Mouse (Mus musculus): ENCODE measurements around the gene Ehbp1l1. TPM values are rescaled to one million over a fixed set of nuclear protein-coding genes. Genes with fewer than 3 reads are reported as not detected.
A peak's percentile ranks its signal among the peaks of the same experiment; 100 is the strongest.

Ehbp1l1 gene
- total and polyA plus RNA-seq, 3 experiments = 30.4 to 62.6 (median 57.0) TPM

GRCm38 (mm10) chr19:5746907-5747363 is 20.8 kb upstream of the Ehbp1l1 start:
- TF ChIP-seq HCFC1 (IDR thresholded peaks at IDR 0.05; ENCODE audit: low read depth, low read length) (0 out of 2 replicates have a peak, but pooled peaks have one; percentile 19), PAX5 (IDR thresholded peaks at IDR 0.05; ENCODE audit: low read length) (no peak), BHLHE40 (IDR thresholded peaks at IDR 0.05; ENCODE audit: low read depth, low read length) (peak; percentile 51), USF1 (IDR thresholded peaks at IDR 0.05; ENCODE audit: low read depth, low read length) (peak; percentile 66), USF2 (conservative IDR thresholded peaks at IDR 0.05; ENCODE audit: low read depth, low read length) (peak; percentile 56), ZNF384 (IDR thresholded peaks at IDR 0.05; ENCODE audit: low read depth, low read length) (no peak)
- Histone ChIP-seq H3K4me2 (ENCODE audit: insufficient read depth, low read depth, poor library complexity, severe bottlenecking) (peak overlapping the region; percentile 2; the same call in 1 of the 2 replicates), H3K36me3 (replicated peaks in 1 of 2; ENCODE audit: control insufficient read depth in 1 of 2, insufficient read depth in 1 of 2, low read length in 1 of 2) (no peaks in the 10 kb centered on the region), H3K27me3 (replicated peaks) (peaks cover 45% of the 10 kb centered on the region), H3K4me1 (ENCODE audit: control insufficient read depth in 1 of 2, insufficient read depth in 2 of 2) (peaks cover 22 to 29% of the 10 kb centered on the region in 2 experiments), H3K27ac (ENCODE audit: insufficient read depth, low read depth) (no peak overlapping the region), H3K4me3 (replicated peaks in 1 of 3; ENCODE audit: low read depth in 2 of 3, low read length in 2 of 3, poor library complexity in 1 of 3) (no peak overlapping the region), H3K79me2 (replicated peaks; ENCODE audit: control insufficient read depth, extremely low read depth, insufficient read depth, poor library complexity, severe bottlenecking) (no peaks in the 10 kb centered on the region), H3K9ac (ENCODE audit: insufficient read depth, low read depth) (no peak overlapping the region), H3K9me3 (replicated peaks; ENCODE audit: low read length) (no peaks in the 10 kb centered on the region)
- dilution Hi-C loops (cut with MboI; ENCODE audit: extremely low pct_ligation_motif_present, extremely low pct_unique_long_range_greater_than_20kb, low sequenced_read_pairs) = no loop called here
- in situ Hi-C loops (cut with MboI; ENCODE audit: low pct_ligation_motif_present, low pct_unique_long_range_greater_than_20kb, low sequenced_read_pairs) = no loop called here
- peak; percentile 39 for DNase-seq (ENCODE audit: extremely low read depth)

GRCm38 (mm10) chr19:5745756-5746710 is 19.9 kb upstream of the Ehbp1l1 start:
- dilution Hi-C loops (cut with MboI; ENCODE audit: extremely low pct_ligation_motif_present, extremely low pct_unique_long_range_greater_than_20kb, low sequenced_read_pairs) = no loop called here
- Histone ChIP-seq H3K4me2 (ENCODE audit: insufficient read depth, low read depth, poor library complexity, severe bottlenecking) (no peak overlapping the region), H3K4me3 (replicated peaks in 1 of 3; ENCODE audit: low read depth in 2 of 3, low read length in 2 of 3, poor library complexity in 1 of 3) (no peak overlapping the region), H3K79me2 (replicated peaks; ENCODE audit: control insufficient read depth, extremely low read depth, insufficient read depth, poor library complexity, severe bottlenecking) (no peaks in the 10 kb centered on the region), H3K27me3 (replicated peaks) (peaks cover 40% of the 10 kb centered on the region), H3K27ac (ENCODE audit: insufficient read depth, low read depth) (no peak overlapping the region), H3K4me1 (ENCODE audit: control insufficient read depth in 1 of 2, insufficient read depth in 2 of 2) (peaks cover 20 to 24% of the 10 kb centered on the region in 2 experiments), H3K9ac (ENCODE audit: insufficient read depth, low read depth) (no peak overlapping the region), H3K36me3 (replicated peaks in 1 of 2; ENCODE audit: control insufficient read depth in 1 of 2, insufficient read depth in 1 of 2, low read length in 1 of 2) (no peaks in the 10 kb centered on the region), H3K9me3 (replicated peaks; ENCODE audit: low read length) (no peaks in the 10 kb centered on the region)
- in situ Hi-C loops (cut with MboI; ENCODE audit: low pct_ligation_motif_present, low pct_unique_long_range_greater_than_20kb, low sequenced_read_pairs) = no loop called here
- DNase-seq (ENCODE audit: extremely low read depth) = no peak
- no peak for TF ChIP-seq ZMIZ1 (IDR thresholded peaks at IDR 0.05; ENCODE audit: low read depth, low read length)
- TF ChIP-seq MAX (IDR thresholded peaks at IDR 0.05; ENCODE audit: low read length) = no peak
- no peak for TF ChIP-seq ZKSCAN1 (IDR thresholded peaks at IDR 0.05; ENCODE audit: borderline replicate concordance, low read depth, low read length)
- TF ChIP-seq ETS1 (conservative IDR thresholded peaks at IDR 0.05; ENCODE audit: low read depth, low read length) = no peak

GRCm38 (mm10) chr19:5743576-5743975 is 17.5 kb upstream of the Ehbp1l1 start:
- DNase-seq (ENCODE audit: extremely low read depth) = no peak
- in situ Hi-C loops (cut with MboI; ENCODE audit: low pct_ligation_motif_present, low pct_unique_long_range_greater_than_20kb, low sequenced_read_pairs) = no loop called here
- H3K4me2 ChIP-seq (ENCODE audit: insufficient read depth, low read depth, poor library complexity, severe bottlenecking) = no peak overlapping the region
- dilution Hi-C loops (cut with MboI; ENCODE audit: extremely low pct_ligation_motif_present, extremely low pct_unique_long_range_greater_than_20kb, low sequenced_read_pairs) = no loop called here
- no peak overlapping the region for H3K4me3 ChIP-seq (replicated peaks in 1 of 3; ENCODE audit: low read depth in 2 of 3, low read length in 2 of 3, poor library complexity in 1 of 3)
- no peaks in the 10 kb centered on the region for H3K9me3 ChIP-seq (replicated peaks; ENCODE audit: low read length)
- H3K4me1 ChIP-seq (ENCODE audit: control insufficient read depth in 1 of 2, insufficient read depth in 2 of 2) = peaks cover 20 to 24% of the 10 kb centered on the region in 2 experiments
- TF ChIP-seq POLR2A (IDR thresholded peaks at IDR 0.05; ENCODE audit: low read depth, low read length) (no peak), ZC3H11A (IDR thresholded peaks at IDR 0.05; ENCODE audit: low read depth, low read length) (no peak), NRF1 (IDR thresholded peaks at IDR 0.05; ENCODE audit: low read depth, low read length) (no peak)
- no peaks in the 10 kb centered on the region for H3K36me3 ChIP-seq (replicated peaks in 1 of 2; ENCODE audit: control insufficient read depth in 1 of 2, insufficient read depth in 1 of 2, low read length in 1 of 2)
- H3K27me3 ChIP-seq (replicated peaks) = peaks cover 34% of the 10 kb centered on the region
- no peak overlapping the region for H3K27ac ChIP-seq (ENCODE audit: insufficient read depth, low read depth)
- no peak overlapping the region for H3K9ac ChIP-seq (ENCODE audit: insufficient read depth, low read depth)
- no peaks in the 10 kb centered on the region for H3K79me2 ChIP-seq (replicated peaks; ENCODE audit: control insufficient read depth, extremely low read depth, insufficient read depth, poor library complexity, severe bottlenecking)
